In genomic region chr9:109007025-109007780, GRCm38 (mm10) we compare ENCODE assay signal across 29 mouse cellular contexts. TPM values are rescaled to one million over a fixed set of nuclear protein-coding genes. Genes with fewer than 3 reads are reported as not detected.
DNase-seq lines count a peak whose midpoint lies in the region; ATAC-seq lines count a peak whose summit lies in the region.
"Had no signal": no experiment of that assay in that cellular context is flagged by ENCODE, and none has a peak within 500 bp of the region (broad histone marks: within the 10 kb centered on the region; RNA-seq: fewer than 3 reads in every experiment).

No protein-coding gene starts in this region.

- H3K4me1 ChIP-seq in limb, embryonic 13.5 days: peaks cover 8% of the 10 kb centered on the region
- peaks cover 26% of the 10 kb centered on the region for H3K4me1 ChIP-seq in limb, embryonic 10.5 days
- peaks cover 22% of the 10 kb centered on the region for H3K4me1 ChIP-seq in embryonic facial prominence, embryonic 10.5 days
- H3K4me1 ChIP-seq in embryonic facial prominence, embryonic 13.5 days: no peaks in the 10 kb centered on the region
- H3K4me1 ChIP-seq: midbrain, embryonic 12.5 days; neural tube, embryonic 13.5 days had no signal

- no peaks in the 10 kb centered on the region for H3K9me3 ChIP-seq in limb, embryonic 13.5 days
- no peaks in the 10 kb centered on the region for H3K9me3 ChIP-seq in limb, embryonic 10.5 days (replicated peaks)
- no peaks in the 10 kb centered on the region for H3K9me3 ChIP-seq in embryonic facial prominence, embryonic 10.5 days
- no peaks in the 10 kb centered on the region for H3K9me3 ChIP-seq in embryonic facial prominence, embryonic 13.5 days
- H3K9me3 ChIP-seq: intestine, embryonic 15.5 days; limb, embryonic 15.5 days; midbrain, embryonic 12.5 days; neural tube, embryonic 13.5 days; stomach, embryonic 15.5 days had no signal

- no peak overlapping the region for H3K27ac ChIP-seq in limb, embryonic 13.5 days
- no peak overlapping the region for H3K27ac ChIP-seq in limb, embryonic 10.5 days
- H3K27ac ChIP-seq in embryonic facial prominence, embryonic 10.5 days (replicated peaks): 0 out of 2 replicates have a peak overlapping the region, but pooled peaks have one; percentile 10
- H3K27ac ChIP-seq in embryonic facial prominence, embryonic 13.5 days: no peak overlapping the region
- H3K27ac ChIP-seq: hindbrain, postnatal 0 days; intestine, embryonic 15.5 days; layer of hippocampus, adult 2 months; limb, embryonic 15.5 days; liver, embryonic 14.5 days; midbrain, embryonic 12.5 days; neural tube, embryonic 13.5 days; stomach, embryonic 15.5 days had no signal

- H3K27me3 ChIP-seq in limb, embryonic 13.5 days: no peaks in the 10 kb centered on the region
- H3K27me3 ChIP-seq in limb, embryonic 10.5 days (ENCODE audit: low read depth, poor library complexity, severe bottlenecking): no peaks in the 10 kb centered on the region
- no peaks in the 10 kb centered on the region for H3K27me3 ChIP-seq in embryonic facial prominence, embryonic 10.5 days (replicated peaks; ENCODE audit: low read depth, poor library complexity, severe bottlenecking)
- H3K27me3 ChIP-seq in embryonic facial prominence, embryonic 13.5 days: no peaks in the 10 kb centered on the region
- H3K27me3 ChIP-seq: intestine, embryonic 15.5 days; limb, embryonic 15.5 days; midbrain, embryonic 12.5 days; neural tube, embryonic 13.5 days; stomach, embryonic 15.5 days had no signal

- H3K4me2 ChIP-seq in limb, embryonic 13.5 days (replicated peaks): no peak overlapping the region
- no peak overlapping the region for H3K4me2 ChIP-seq in embryonic facial prominence, embryonic 13.5 days
- H3K4me2 ChIP-seq: intestine, embryonic 15.5 days; limb, embryonic 15.5 days; lung, embryonic 14.5 days; midbrain, embryonic 12.5 days; neural tube, embryonic 13.5 days; stomach, embryonic 15.5 days had no signal

- no peak for ATAC-seq in limb, embryonic 13.5 days (ENCODE audit: low FRiP score, low read depth)
- no peak for ATAC-seq in embryonic facial prominence, embryonic 13.5 days (ENCODE audit: insufficient number of reproducible peaks, insufficient read depth, low FRiP score, low TSS enrichment, low read depth)
- ATAC-seq: forebrain, embryonic 16.5 days; hindbrain, postnatal 0 days; intestine, embryonic 15.5 days had no signal

- 0 out of 2 replicates have a peak overlapping the region, but pooled peaks have one; percentile 14 for H3K9ac ChIP-seq in limb, embryonic 13.5 days
- peak overlapping the region; percentile 36; the same call in 1 of the 2 replicates for H3K9ac ChIP-seq in embryonic facial prominence, embryonic 13.5 days
- H3K9ac ChIP-seq: intestine, embryonic 15.5 days; limb, embryonic 15.5 days; liver, embryonic 14.5 days; lung, embryonic 14.5 days; midbrain, embryonic 12.5 days; neural tube, embryonic 13.5 days; stomach, embryonic 15.5 days had no signal

- H3K4me3 ChIP-seq in limb, embryonic 13.5 days: no peak overlapping the region
- no peak overlapping the region for H3K4me3 ChIP-seq in limb, embryonic 10.5 days
- no peak overlapping the region for H3K4me3 ChIP-seq in embryonic facial prominence, embryonic 10.5 days
- H3K4me3 ChIP-seq in embryonic facial prominence, embryonic 13.5 days: no peak overlapping the region
- H3K4me3 ChIP-seq: intestine, embryonic 15.5 days; layer of hippocampus, adult 2 months; left cerebral cortex, adult 2 months; limb, embryonic 15.5 days; midbrain, embryonic 12.5 days; neural tube, embryonic 13.5 days; stomach, embryonic 15.5 days had no signal

- WGBS in limb, embryonic 13.5 days: 84% methylated on average over 21 of the region's 21 CpGs
- WGBS in limb, embryonic 10.5 days: 83% methylated on average over 21 of the region's 21 CpGs
- WGBS in embryonic facial prominence, embryonic 10.5 days: 81% methylated on average over 21 of the region's 21 CpGs
- WGBS in embryonic facial prominence, embryonic 13.5 days: 77% methylated on average over 21 of the region's 21 CpGs

- H3K36me3 ChIP-seq in limb, embryonic 13.5 days: peaks cover 20% of the 10 kb centered on the region
- no peaks in the 10 kb centered on the region for H3K36me3 ChIP-seq in limb, embryonic 10.5 days
- no peaks in the 10 kb centered on the region for H3K36me3 ChIP-seq in embryonic facial prominence, embryonic 10.5 days (replicated peaks)
- peaks cover 46% of the 10 kb centered on the region for H3K36me3 ChIP-seq in embryonic facial prominence, embryonic 13.5 days
- H3K36me3 ChIP-seq: intestine, embryonic 15.5 days; stomach, embryonic 15.5 days had no signal

- DNase-seq in gastrocnemius, postnatal 25 days: peak; percentile 47
- no peak for DNase-seq in gastrocnemius, adult 8-10 months (ENCODE audit: low spot score in 2 of 2)
- DNase-seq in limb, embryonic 10.5 days (ENCODE audit: low spot score): no peak
- DNase-seq in embryonic facial prominence, embryonic 10.5 days (ENCODE audit: low spot score): no peak
- DNase-seq: adrenal gland, adult 2 months; B cell, adult 2 months; cerebellum, adult 8-10 months; cerebellum, postnatal 25 days; heart, postnatal 4 days; kidney, adult 2 months; lung, embryonic 14.5 days; lung, postnatal 14 days had no signal

RNA-seq across cellular contexts. Expression of gene Pfkfb4, which starts 15.6 kb away (rescaled TPM):
- total RNA-seq in gastrocnemius, postnatal 25 days (2021): 10 to 100 TPM; 20.4 to 32.4 TPM
- 10 to 100 TPM; 21.5 to 37.8 (median 35.0) TPM for total RNA-seq in gastrocnemius, adult 8-10 months (2022)
- 12.3 and 14.6 TPM in 2 replicates for polyA plus RNA-seq in limb, embryonic 13.5 days (2015; fragmentation: Nextera tagmentation; extraction: Ambion mirVana)
- 12.5 and 14.6 TPM in 2 replicates for polyA plus RNA-seq in limb, embryonic 10.5 days (2016; fragmentation: Nextera tagmentation; extraction: Ambion mirVana)
- polyA plus RNA-seq in embryonic facial prominence, embryonic 10.5 days (2016; fragmentation: Nextera tagmentation; extraction: Ambion mirVana): 10.0 and 12.2 TPM in 2 replicates
- polyA plus RNA-seq in embryonic facial prominence, embryonic 13.5 days (2015; fragmentation: Nextera tagmentation; extraction: Ambion mirVana): 17.1 and 19.0 TPM in 2 replicates

RNA-seq across cellular contexts. Expression of gene Ucn2, which starts 21.4 kb away (rescaled TPM):
- under 1 TPM; 0.23 to 0.24 TPM for total RNA-seq in gastrocnemius, postnatal 25 days (2021)
- 1 to 10 TPM in 1 of 4 experiments, under 1 TPM in 2, not detected in 1; 0.27 to 1.2 (median 0.51) TPM for total RNA-seq in gastrocnemius, adult 8-10 months (2022)
- polyA plus RNA-seq in limb, embryonic 13.5 days (2015; fragmentation: Nextera tagmentation; extraction: Ambion mirVana): 0.22 and 0.33 TPM in 2 replicates
- not detected in 2 replicates for polyA plus RNA-seq in limb, embryonic 10.5 days (2016; fragmentation: Nextera tagmentation; extraction: Ambion mirVana)
- not detected in 2 replicates for polyA plus RNA-seq in embryonic facial prominence, embryonic 10.5 days (2016; fragmentation: Nextera tagmentation; extraction: Ambion mirVana)
- polyA plus RNA-seq in embryonic facial prominence, embryonic 13.5 days (2015; fragmentation: Nextera tagmentation; extraction: Ambion mirVana): 0.30 and 0.83 TPM in 2 replicates
- total RNA-seq: heart, adult 8-10 months; heart, postnatal 4 days; hindbrain, postnatal 0 days; layer of hippocampus, adult 2 months; layer of hippocampus, postnatal 14 days had no signal
- polyA plus RNA-seq: embryonic facial prominence, embryonic 11.5 days; forebrain, embryonic 16.5 days; heart, embryonic 16.5 days; hindbrain, postnatal 0 days; intestine, embryonic 15.5 days; kidney, embryonic 16.5 days; lung, embryonic 14.5 days; midbrain, embryonic 12.5 days; neural tube, embryonic 13.5 days had no signal

RNA-seq across cellular contexts. Expression of gene Shisa5, which starts 31.2 kb away (rescaled TPM):
- total RNA-seq in gastrocnemius, postnatal 25 days (2021): 10 to 100 TPM; 12.9 to 21.6 TPM
- total RNA-seq in gastrocnemius, adult 8-10 months (2022): 10 to 100 TPM in 2 of 4 experiments, 1 to 10 TPM in 2; 7.0 to 11.8 (median 9.1) TPM
- polyA plus RNA-seq in limb, embryonic 13.5 days (2015; fragmentation: Nextera tagmentation; extraction: Ambion mirVana): 84.1 and 87.1 TPM in 2 replicates
- polyA plus RNA-seq in limb, embryonic 10.5 days (2016; fragmentation: Nextera tagmentation; extraction: Ambion mirVana): 36.1 and 44.4 TPM in 2 replicates
- 38.4 and 42.0 TPM in 2 replicates for polyA plus RNA-seq in embryonic facial prominence, embryonic 10.5 days (2016; fragmentation: Nextera tagmentation; extraction: Ambion mirVana)
- polyA plus RNA-seq in embryonic facial prominence, embryonic 13.5 days (2015; fragmentation: Nextera tagmentation; extraction: Ambion mirVana): 65.4 and 76.0 TPM in 2 replicates

RNA-seq across cellular contexts. Expression of gene Trex1, which starts 52.3 kb away (rescaled TPM):
- 10 to 100 TPM in 1 of 2 experiments, 1 to 10 TPM in 1; 9.7 to 10.5 TPM for total RNA-seq in gastrocnemius, postnatal 25 days (2021)
- 10 to 100 TPM; 11.4 to 17.2 (median 13.0) TPM for total RNA-seq in gastrocnemius, adult 8-10 months (2022)
- 9.0 and 11.8 TPM in 2 replicates for polyA plus RNA-seq in limb, embryonic 13.5 days (2015; fragmentation: Nextera tagmentation; extraction: Ambion mirVana)
- 7.5 and 9.4 TPM in 2 replicates for polyA plus RNA-seq in limb, embryonic 10.5 days (2016; fragmentation: Nextera tagmentation; extraction: Ambion mirVana)
- 8.4 and 10.3 TPM in 2 replicates for polyA plus RNA-seq in embryonic facial prominence, embryonic 10.5 days (2016; fragmentation: Nextera tagmentation; extraction: Ambion mirVana)
- polyA plus RNA-seq in embryonic facial prominence, embryonic 13.5 days (2015; fragmentation: Nextera tagmentation; extraction: Ambion mirVana): 13.3 and 13.7 TPM in 2 replicates

RNA-seq across cellular contexts. Expression of gene Col7a1, which starts 53.8 kb away (rescaled TPM):
- total RNA-seq in gastrocnemius, postnatal 25 days (2021): 1 to 10 TPM; 1.6 to 3.5 TPM
- total RNA-seq in gastrocnemius, adult 8-10 months (2022): 1 to 10 TPM; 1.2 to 3.1 (median 2.2) TPM
- 6.7 and 7.7 TPM in 2 replicates for polyA plus RNA-seq in limb, embryonic 13.5 days (2015; fragmentation: Nextera tagmentation; extraction: Ambion mirVana)
- 1.7 and 3.1 TPM in 2 replicates for polyA plus RNA-seq in limb, embryonic 10.5 days (2016; fragmentation: Nextera tagmentation; extraction: Ambion mirVana)
- polyA plus RNA-seq in embryonic facial prominence, embryonic 10.5 days (2016; fragmentation: Nextera tagmentation; extraction: Ambion mirVana): 1.1 and 2.0 TPM in 2 replicates
- 24.6 and 26.0 TPM in 2 replicates for polyA plus RNA-seq in embryonic facial prominence, embryonic 13.5 days (2015; fragmentation: Nextera tagmentation; extraction: Ambion mirVana)
